Mouse (Mus musculus) retina, postnatal 1 day (tissue): ENCODE data around the gene Ugt1a5.
"Not testable (repeated sequence)": the region's sequence is repeated elsewhere in the genome, so short reads cannot be mapped to it uniquely, and the experiment has no call there.

Source experiments
- DNase-seq: peaks from one replicate; pipeline ENCODE4 v3.0.0-alpha.2; 2012

Gene Ugt1a5

DNA sequence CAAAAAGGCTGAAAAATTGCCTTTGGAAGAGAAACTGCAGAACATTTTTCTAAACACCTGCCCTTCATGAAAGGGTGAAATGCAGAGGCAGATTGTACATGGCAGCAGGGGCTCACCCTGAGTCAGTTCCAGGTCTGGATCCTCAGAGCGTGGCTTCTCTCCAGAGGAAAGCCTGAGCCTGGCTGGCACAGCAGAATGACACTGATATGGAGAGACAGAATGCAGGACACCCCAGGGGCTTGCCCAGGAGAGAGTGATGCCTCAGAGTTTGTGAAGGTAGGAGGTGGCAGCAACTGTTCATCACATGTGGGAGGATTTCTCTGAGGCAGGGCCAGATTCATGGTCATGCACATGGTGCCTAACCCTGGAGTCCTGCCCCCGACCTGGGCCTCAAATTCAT lies 34.2 kb downstream of the Ugt1a5 start:
- peak; percentile 1 for DNase-seq

DNA sequence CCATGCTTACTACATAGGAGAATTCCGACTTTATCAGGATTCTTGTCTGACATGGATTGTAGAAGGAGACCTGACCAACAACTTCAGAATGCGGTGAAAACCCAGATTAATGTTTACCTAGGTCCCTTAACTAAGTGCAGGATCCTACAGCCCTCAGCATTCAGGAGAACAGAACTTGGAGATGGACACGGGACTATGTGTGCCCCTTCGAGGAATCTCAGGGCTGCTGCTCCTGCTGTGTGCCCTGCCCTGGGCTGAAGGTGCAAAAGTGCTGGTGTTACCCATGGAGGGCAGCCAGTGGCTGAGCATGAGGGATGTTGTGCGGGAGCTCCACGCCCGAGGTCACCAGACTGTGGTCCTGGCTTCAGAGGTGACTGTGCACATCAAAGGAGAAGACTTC lies 34.6 kb downstream of the Ugt1a5 start, which contains the start of gene Ugt1a2:
Ugt1a2 (plus strand) TSS at position 146 of the 400 bp plus-strand sequence.
- DNase-seq, result no peak

DNA sequence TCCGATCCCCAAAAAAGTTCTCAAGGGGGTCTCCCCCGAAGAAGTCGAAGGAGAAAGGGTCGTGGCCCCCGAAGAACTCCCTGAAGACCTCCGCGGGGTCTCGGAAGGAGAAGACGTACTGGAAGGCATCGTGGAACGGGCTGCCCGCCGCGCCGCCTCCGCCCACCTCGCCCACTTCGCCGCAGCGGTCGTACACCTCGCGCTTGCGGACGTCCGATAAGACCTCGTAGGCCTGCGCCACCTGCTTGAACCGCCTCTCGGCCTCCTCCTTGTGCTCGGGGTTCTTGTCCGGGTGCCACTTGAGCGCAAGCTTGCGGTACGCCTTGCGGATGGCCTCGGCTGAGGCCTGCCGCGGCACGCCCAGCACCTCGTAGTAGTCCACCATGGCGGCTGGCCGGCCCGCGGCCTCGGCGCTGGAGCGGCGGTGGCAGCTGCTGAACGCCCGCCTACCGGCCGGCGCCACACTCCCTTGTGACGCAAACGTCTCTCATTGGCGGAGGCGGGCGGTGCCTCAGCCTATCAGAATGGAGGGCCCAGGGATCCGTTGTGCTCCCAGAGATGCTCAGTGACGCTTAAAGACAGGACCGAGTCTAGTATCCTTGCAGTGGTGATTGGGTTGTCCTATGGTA lies 39.6 kb downstream of the Ugt1a5 start, which contains the start of gene Dnajb3:
Dnajb3 (minus strand) TSS at position 489 of the 629 bp plus-strand sequence.
- DNase-seq, result peak; percentile 90

DNA sequence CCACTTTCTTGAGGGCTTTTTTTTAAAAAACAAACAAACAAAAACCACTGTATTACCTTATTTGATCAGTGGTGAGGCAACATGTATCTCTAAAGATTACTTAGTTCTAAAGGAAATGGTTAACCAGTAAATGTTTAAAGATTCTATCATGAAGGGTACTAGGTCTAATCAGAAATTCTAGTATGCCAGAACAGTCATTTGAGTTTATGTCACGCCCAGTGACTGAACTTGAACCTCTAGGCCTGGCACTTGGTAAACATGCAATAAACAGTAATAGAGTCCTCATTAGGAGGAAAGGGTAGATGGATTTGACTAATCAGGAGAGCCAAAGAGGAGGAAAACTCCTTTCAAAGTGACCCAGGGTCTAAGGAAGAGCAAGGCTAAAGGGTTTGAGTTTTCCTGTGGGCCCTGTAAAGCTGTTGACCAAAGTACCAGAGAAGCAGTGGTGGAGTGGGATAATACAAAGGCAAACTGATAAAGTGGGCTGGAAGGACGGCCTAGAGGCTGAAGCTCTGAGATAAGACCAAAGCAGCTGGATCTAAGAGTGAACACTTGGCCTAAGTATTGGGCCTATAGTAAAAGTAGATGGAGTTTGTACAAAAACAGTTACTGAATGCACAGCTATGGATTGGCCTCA lies 41.1 kb downstream of the Ugt1a5 start:
- no peak for DNase-seq

DNA sequence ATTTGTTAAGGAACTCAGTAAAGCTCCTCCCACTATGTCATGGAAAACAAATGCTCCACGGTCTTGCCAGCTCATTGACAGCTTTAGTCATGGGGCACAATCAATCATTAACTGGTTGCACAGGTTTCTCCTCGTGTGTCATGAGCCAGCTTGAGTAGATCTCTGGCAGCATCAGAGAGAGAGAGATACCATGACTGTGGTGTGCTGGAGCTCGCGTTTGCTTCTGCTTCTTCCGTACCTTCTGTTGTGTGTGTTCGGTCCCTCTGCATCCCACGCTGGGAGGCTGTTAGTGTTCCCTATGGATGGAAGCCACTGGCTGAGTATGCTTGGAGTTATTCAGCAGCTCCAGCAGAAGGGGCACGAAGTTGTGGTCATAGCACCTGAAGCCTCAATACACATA lies 46.0 kb downstream of the Ugt1a5 start, which contains the start of gene Ugt1a1:
Ugt1a1 (plus strand) TSS at position 148 of the 400 bp plus-strand sequence.
- no peak for DNase-seq

DNA sequence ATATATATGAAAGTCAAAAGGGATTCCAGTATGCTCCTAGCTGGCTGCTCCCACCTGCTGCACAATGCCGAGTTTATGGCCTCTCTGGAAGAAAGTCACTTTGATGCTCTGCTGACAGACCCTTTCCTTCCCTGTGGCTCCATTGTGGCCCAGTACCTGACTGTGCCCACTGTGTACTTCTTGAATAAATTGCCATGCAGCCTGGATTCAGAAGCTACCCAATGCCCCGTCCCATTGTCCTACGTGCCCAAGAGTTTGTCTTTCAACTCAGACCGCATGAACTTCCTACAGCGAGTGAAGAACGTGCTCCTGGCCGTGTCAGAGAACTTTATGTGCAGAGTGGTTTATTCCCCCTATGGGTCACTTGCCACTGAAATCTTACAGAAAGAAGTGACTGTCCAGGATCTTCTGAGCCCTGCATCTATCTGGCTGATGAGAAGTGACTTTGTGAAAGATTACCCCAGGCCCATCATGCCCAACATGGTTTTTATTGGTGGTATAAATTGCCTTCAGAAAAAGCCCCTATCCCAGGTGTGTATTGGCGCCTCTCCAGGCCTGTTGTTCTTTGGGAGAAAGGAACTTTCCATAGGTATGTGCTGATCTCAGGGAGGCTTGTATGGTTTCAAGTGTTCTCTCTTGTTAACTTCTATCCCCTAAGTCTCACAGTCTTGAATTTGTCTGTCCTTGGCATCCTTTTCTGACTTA lies 46.7 kb downstream of the Ugt1a5 start:
- DNase-seq, result peak; percentile 6

DNA sequence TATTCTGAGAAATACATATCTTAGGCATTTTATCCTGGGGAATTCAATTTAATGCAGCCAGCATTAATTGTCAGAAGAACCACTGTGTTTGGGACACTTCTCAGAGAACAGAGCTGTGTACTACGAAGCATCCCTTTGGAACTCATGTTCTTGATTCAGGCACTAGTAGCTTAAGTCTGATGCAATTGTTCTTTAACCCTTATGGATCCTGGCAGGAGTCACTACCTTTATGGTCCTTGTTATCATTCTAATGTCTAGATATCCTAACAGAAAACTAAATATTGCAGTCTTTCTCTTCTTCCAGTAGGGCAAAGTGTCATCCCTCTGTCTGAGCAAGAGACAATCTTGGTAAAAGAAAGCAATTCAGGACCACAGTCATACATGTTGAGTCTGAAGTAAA lies 47.2 kb downstream of the Ugt1a5 start:
- DNase-seq, result peak; percentile 1

DNA sequence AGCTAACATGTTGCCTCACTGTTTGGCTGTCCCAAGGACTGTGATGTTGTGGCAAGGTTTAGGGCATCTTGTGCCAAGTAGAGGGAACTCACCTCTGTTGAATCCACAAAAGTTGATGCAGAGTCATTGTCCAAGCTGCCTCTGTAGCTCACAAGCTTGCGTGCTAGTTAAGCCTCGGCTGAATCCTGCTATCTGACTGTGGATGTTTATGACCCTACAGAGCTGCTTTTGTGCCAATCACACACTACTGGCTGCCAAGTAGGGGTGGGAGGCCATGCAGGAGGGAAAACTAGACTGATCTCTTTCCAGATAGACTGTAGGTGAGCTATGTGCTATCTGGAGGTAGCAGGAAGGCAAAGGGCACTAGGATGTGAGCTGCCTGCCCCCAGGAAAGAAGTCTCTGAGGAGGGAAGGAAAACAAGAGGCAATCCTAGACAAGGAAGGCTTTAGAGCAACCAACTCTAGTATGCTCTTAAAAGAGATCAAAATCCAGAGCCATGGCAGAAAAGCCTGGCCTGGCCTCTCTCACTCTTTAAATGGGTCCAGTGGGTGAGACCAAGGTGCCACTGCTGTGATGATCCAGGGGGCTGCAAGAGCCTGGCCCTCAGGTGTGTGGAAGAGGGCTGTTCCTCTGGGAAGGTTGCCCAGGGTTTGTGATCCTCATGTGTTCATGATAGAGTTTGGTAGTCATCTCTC lies 48.1 kb downstream of the Ugt1a5 start:
- DNase-seq, result peak; percentile 12

DNA sequence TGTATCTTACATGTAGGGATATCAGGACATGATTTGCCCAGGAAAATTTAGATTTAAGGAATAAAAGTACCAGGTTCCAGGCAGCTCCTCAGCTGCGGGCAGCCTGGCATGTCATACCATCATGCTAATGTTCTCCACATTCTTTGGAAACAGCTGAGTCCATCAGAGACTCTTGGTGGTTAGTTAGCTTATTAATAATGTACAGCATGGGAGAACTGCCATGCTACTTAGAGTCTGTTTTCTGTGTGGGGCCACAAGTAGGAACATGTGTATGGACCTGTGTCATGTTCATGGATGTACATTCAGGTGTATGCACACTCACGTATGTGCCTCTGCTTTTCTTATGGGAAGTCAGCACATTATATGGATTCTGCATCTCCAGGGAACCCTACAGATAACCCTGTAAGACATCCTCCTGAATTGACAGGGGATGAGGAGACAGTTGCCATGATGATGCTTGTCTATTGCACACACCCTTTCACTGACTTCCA lies 48.7 kb downstream of the Ugt1a5 start:
- peak; percentile 12 for DNase-seq

DNA sequence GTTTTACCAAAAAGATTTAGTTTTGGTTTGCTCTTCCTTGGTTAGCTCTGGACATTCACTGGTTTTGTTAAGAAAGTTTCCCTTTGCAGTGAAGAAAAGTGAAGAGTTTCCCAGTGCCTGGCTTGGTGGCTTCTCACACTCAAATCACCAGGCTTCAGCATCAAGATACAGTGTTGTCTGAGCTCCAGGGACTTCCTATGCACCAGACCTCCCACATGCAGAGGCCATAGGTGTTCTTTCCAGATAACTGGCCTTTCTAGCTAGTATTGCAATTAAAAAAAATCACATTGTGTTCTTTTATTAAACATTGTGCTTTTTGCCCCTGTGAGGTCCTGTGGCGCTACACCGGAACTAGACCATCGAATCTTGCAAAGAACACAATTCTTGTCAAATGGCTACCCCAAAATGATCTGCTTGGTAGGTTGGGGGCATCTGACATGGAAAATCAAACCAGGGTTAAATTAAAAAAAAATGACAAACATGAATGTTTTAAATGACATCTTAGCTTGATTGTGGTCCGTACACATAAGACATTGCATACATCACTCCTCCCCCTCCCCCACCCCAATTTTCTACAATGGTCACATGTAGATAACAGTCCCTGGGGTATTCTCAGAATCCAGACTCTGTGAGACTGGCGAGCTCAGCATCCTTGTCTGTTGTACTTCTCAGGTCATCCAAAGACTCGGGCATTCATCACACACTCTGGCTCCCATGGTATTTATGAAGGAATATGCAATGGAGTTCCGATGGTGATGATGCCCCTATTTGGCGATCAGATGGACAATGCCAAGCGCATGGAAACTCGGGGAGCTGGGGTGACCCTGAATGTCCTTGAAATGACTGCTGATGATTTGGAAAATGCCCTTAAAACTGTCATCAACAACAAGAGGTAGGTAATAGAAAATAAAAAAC lies 49.9 kb downstream of the Ugt1a5 start:
- peak; percentile 10 for DNase-seq

DNA sequence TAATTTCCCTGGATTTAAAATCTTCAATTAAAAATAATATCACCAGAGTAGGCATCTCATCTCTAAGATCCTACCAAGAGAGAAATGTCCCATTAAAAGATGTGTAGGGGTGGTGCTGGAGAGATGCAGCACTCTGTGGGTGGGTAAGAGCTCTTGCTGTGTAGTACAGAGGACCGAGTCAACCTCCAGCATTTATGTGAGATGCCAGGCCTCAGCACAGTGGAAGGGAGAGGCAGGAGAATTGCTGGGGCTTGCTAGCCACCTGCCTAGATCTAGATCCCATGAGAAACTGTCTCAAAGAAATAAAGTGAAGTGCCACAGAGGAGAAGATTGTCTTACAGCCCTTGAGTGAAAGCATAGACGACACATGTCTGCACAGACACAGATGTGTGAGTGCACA lies 50.7 kb downstream of the Ugt1a5 start:
- peak; percentile 13 for DNase-seq

DNA sequence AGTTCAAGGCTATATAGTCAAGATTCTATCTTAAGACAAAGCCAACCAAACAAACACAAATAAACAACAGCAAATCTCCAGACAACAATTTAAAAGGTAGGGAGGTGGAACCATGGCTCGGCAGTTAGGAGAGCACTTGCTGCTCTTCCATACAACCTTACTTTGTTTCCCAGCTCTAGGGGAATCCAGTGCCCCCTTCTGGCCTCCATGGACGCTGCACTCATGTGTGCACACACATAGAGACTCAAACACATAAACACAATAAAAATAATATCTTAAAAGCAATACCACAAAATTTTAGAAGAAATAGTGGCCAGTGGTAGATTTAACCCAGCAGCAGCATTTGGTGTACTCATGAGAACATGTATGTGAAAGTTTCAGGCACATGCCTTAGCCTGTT lies 51.3 kb downstream of the Ugt1a5 start:
- peak; percentile 9 for DNase-seq

DNA sequence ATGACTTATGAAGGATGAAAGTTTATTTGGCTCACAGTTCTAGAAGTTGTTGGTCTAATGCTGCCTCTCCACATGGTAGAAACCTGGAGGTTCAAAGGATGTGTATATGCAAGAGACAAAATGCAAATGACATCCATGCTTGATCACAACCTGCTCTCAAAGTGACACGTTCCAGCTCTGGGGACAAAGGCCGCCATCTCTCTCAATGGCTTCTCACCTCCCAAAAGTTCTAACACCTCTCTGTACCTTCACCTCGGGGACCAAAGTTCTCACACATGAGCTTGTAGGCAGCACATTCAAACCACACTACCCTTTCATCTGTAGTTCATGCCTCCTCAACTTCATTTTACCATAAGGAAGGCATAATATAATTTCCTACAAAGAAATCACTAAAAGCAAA lies 51.8 kb downstream of the Ugt1a5 start:
- DNase-seq, result peak; percentile 9

DNA sequence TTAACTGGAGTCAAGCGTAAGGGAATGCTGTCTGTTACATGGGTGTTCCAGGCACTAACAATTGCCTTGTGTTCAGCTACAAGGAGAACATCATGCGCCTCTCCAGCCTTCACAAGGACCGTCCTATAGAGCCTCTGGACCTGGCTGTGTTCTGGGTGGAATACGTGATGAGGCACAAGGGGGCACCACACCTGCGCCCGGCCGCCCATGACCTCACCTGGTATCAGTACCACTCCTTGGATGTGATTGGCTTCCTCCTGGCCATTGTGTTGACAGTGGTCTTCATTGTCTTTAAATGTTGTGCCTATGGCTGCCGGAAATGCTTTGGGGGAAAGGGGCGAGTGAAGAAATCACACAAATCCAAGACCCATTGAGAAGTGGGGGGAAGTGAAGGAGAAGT lies 52.2 kb downstream of the Ugt1a5 start:
- peak; percentile 6 for DNase-seq

DNA sequence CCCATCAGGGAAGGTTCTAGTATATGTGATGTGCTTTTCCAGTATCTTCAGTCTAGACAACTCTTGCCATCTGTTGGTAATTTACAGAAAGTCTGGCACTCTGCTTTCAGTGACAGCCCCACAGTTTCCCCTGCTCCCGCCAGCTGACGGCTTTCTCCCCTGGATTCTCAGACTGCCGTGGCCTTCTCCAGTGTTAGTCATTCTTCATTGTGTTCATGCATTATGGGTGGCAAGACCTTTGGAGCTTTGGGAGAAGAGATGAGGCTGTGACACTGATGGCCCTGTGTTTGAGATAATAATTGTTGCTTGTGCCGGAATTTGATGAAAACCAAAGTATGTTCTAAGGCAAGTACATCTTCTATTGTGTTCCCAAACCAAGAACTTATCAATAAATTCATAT lies 52.8 kb downstream of the Ugt1a5 start:
- DNase-seq, result no peak

DNA sequence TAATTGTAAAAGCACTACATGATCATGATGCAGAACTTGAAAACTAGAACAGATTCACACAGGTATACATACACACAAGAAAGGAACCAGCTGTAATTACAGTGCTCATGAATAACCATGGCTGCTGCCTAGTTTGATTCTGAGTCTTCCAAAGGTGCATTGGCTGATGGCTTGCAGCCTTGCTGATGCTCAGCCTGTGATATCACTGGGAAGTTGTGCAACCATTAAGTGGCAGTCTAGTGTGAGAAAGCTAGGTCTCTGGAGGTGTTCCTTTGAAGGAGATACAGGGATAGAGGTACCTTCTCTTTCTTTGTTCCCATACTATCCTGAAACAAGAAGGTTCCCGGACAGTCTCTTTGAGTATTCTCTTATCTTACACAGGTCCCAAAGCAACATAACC lies 53.2 kb downstream of the Ugt1a5 start:
- DNase-seq, result no peak

DNA sequence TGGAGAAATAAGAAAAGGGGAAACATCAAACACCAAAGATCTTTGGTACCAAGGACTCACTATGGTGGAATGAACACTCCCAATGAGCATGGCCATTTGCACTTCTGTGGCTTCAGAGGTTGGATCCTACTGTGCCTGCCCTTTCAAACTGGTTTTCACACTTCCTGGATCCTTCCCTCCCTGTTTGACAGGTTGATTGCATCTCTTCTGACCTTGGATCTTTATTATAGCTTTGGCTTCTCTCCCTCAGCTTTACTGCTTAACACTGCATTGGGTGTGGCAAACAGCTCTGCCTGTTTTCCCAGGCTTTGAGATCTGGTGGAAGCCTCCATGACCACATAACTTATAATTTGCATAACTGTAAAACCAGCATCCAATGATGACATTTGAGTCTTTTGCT lies 54.5 kb downstream of the Ugt1a5 start:
- no peak for DNase-seq

DNA sequence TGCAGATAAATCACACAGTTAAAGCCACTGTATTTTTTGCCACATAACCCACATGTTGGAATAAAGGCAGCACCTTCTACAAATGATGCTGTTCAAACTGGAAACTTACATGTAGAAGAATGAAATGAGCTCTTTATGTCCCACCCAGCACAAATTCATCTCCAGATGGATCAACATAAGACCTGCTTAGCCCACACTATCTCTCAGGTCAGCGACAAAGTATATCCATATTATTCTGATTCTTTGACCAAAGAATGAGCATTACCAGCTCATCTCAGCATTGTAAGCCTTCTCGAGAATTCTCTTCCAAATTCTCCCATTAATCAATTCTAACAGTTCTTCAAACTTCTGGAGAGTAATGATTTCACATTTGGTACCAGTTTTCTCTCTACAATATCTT lies 56.4 kb downstream of the Ugt1a5 start:
- no peak for DNase-seq

DNA sequence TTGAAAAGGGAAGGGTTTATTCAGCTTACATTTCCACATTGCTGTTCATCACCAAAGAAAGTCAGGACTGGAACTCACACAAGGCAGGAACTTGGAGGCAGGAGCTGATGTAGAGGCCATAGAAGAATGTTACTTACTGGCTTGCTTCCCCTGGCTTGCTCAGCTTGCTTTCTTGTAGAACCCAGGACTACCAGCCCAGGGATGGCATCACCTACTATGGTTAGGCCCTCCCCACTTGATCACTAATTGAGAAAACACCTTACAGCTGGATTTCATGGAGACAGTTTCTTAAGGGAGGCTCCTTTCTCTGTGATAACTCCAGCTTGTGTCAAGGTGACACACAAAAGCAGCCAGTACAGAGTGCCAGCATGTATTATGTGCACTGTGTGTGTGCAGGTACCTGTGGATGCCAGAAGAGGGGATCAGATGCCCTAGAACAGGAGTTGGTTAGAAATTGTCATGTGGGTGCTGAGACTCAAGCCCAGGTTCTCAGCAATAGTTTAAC lies 57.3 kb downstream of the Ugt1a5 start:
- not testable (repeated sequence) for DNase-seq

DNA sequence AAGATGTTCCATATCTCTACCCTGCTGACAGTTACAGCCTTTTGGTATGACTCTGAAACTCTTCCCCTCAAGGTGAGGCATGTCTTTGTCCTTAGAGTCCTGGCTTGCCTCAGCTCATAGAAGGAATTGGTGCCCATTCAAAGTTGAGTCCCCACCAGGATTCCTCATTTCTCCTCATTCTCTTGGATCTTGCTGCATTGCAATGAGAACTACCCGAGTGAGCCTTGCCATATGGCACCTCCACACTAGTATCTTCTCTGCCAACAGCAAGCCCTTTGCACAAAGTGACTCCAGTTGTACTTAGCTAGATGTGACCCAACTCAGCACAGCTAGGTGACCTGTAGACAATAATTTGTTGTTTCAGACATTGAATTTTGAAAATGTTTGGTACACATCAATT lies 57.8 kb downstream of the Ugt1a5 start:
- no peak for DNase-seq

DNA sequence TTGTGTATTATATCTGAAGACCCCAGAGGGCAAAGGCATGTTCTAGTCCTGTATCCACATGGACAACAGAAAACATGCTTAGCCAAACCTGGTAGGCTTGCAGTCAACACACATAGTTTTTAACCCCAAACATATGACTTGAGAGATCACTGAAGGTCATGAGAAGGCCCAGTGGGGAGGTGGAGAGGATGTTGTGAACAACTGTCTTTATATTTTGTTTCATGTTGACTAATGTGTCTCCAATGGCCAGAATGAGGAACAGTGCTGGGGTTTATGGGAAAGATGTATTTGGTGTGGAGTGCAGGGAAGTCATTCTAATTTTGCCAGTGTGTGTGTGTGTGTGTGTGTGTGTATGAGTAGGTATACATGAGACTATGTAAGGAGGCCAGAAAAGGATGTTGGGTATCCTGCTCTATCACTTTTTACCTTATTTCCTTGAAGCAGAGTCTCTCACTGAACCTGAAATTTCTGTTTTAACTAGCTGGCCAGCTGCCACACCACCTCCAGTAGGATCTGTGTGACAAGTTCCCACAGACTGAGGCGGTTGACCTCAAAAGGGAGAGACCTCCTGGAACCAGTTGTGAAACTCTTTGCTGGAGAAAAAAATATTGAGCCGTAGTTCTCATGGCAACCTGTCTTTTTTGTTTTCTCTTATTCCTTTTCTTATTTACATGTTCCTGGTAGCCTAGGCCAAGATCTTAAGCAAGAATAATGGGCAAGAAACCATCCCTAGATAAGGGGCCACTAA lies 58.4 kb downstream of the Ugt1a5 start:
- no peak for DNase-seq
